Mouse (Mus musculus): Measurements from ENCODE around the gene Hdac11. TPM values are rescaled to one million over a fixed set of nuclear protein-coding genes. Genes with fewer than 3 reads are reported as not detected.

The Hdac11 gene
- polyA plus RNA-seq, 1 experiment: 8.3 TPM

DNA sequence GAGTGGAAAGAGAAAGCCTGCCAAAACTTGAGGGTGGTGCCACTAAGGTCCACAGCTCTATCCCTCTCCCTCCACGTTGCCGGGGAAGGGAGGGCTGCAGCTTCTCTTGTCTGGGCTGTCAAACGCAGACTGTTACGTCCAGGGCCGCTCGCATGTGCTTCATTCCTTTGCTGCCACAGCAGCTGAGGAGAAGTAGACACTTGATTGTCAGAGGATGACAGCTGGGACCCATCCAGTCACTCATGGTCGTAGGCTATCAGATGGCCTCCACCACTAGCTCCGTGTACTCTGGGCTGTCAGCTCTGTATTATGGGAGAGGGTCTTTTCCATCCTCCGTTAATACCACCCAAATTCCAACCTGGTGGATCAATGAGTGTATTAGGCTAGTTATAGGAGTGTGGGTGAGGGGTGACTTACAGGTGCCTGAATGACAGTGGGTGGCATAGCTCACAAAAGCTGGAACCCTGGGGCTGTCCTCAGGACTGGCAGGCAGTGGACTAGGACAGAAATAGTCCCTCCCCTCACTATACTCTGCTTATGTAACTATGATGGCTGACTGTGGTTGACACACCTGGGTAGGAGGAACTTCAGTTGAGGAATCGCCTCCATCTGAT lies 19.0 kb upstream of the Hdac11 start:
- no peak for DNase-seq (ENCODE audit: low read depth in 1 of 2, low spot score in 2 of 2)
- H3K27ac ChIP-seq (ENCODE audit: insufficient read depth, low read length): no peak overlapping the region
- no peak for TF ChIP-seq CTCF (IDR thresholded peaks at IDR 0.05; ENCODE audit: extremely low read depth, insufficient read depth, insufficient read length, insufficient replicate concordance)
- no peak for TF ChIP-seq POLR2A (IDR thresholded peaks at IDR 0.05; ENCODE audit: low read depth, low read length)
- no peaks in the 10 kb centered on the region for H3K27me3 ChIP-seq (ENCODE audit: control insufficient read depth, insufficient read depth, low read length)
- H3K4me3 ChIP-seq (ENCODE audit: extremely low read depth, insufficient read depth, insufficient read length): no peak overlapping the region
- H3K4me1 ChIP-seq (ENCODE audit: control insufficient read depth, insufficient read depth, insufficient read length): no peaks in the 10 kb centered on the region
- 85% methylated on average over 10 of the region's 10 CpGs for WGBS
- no peaks in the 10 kb centered on the region for H3K36me3 ChIP-seq (ENCODE audit: control insufficient read depth, insufficient read depth, low read length)

DNA sequence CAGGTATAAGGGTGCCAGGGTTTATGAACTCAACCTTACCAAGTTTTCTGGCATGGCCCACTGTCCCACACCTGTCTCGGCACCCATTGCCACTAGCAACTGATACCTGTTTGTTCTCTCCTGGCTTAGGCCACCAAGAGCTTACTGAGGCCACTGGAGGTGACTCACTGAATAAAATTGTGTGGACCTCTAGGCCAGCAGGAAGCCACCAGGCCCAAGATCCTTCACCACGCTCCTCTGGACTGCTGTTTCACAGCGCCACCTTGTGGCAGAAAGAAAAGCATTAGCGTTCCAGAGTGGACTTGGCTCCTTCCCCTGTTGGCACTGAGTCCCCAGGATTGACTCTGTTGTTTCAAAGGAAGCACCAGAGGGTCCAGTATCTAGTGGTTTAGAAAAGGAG lies 16.6 kb upstream of the Hdac11 start:
- peak; percentile 45 to 66 for DNase-seq (ENCODE audit: low read depth in 1 of 2, low spot score in 2 of 2)
- peak; percentile 91; the same call in 1 of the 2 replicates for TF ChIP-seq CTCF (IDR thresholded peaks at IDR 0.05; ENCODE audit: extremely low read depth, insufficient read depth, insufficient read length, insufficient replicate concordance)
- TF ChIP-seq POLR2A (IDR thresholded peaks at IDR 0.05; ENCODE audit: low read depth, low read length): no peak
- Histone ChIP-seq H3K4me3 (ENCODE audit: extremely low read depth, insufficient read depth, insufficient read length) (no peak overlapping the region), H3K27me3 (ENCODE audit: control insufficient read depth, insufficient read depth, low read length) (no peaks in the 10 kb centered on the region), H3K36me3 (ENCODE audit: control insufficient read depth, insufficient read depth, low read length) (no peaks in the 10 kb centered on the region), H3K27ac (ENCODE audit: insufficient read depth, low read length) (no peak overlapping the region), H3K4me1 (ENCODE audit: control insufficient read depth, insufficient read depth, insufficient read length) (no peaks in the 10 kb centered on the region)
- WGBS: 26% methylated on average over 4 of the region's 4 CpGs

DNA sequence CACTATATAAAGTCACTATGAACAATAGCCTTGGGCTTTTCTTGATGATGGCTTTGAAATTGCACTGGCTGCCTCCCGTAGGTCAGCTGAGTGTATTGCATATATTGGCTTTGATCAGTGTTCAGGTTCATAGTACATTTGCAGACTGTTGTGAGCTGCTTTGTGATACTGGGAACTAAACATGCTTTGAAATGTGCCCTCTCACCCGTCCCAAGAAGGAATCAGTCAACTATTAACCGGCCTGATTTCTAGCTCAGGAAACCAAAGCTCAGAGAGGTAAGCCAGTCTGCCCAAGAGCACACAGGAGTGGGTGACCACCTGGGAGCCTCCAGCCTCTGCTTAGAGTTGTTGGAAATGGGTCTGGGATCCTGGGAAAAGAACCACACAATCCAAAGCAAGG lies 11.4 kb upstream of the Hdac11 start:
- no peak for DNase-seq (ENCODE audit: low read depth in 1 of 2, low spot score in 2 of 2)
- TF ChIP-seq POLR2A (IDR thresholded peaks at IDR 0.05; ENCODE audit: low read depth, low read length) (no peak), CTCF (IDR thresholded peaks at IDR 0.05; ENCODE audit: extremely low read depth, insufficient read depth, insufficient read length, insufficient replicate concordance) (no peak)
- H3K27me3 ChIP-seq (ENCODE audit: control insufficient read depth, insufficient read depth, low read length): no peaks in the 10 kb centered on the region
- H3K27ac ChIP-seq (ENCODE audit: insufficient read depth, low read length): no peak overlapping the region
- H3K4me1 ChIP-seq (ENCODE audit: control insufficient read depth, insufficient read depth, insufficient read length): 0 out of 2 replicates have a peak, but pooled peaks cover 2% of the 10 kb centered on the region
- WGBS: 71% methylated on average over 3 of the region's 3 CpGs
- no peaks in the 10 kb centered on the region for H3K36me3 ChIP-seq (ENCODE audit: control insufficient read depth, insufficient read depth, low read length)
- no peak overlapping the region for H3K4me3 ChIP-seq (ENCODE audit: extremely low read depth, insufficient read depth, insufficient read length)

DNA sequence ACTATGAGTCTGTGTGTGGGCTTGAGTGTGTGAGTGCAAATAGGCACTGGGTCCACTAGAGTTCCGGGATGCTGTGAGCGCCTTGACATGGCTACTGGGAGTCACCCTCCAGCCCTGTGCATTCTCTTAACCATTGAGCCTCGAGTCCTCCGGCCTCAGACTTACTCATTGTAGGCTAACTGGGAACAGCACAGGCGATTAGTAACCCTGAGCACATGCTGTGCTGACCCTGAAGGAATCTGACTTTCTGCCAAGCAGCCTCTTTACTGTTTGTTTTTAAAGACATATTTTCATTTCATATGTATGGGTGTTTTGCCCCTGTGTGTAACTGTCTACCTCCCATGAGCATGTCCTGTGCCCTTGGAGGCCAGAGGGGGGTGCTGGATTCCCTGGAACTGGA lies 10.9 kb upstream of the Hdac11 start:
- Histone ChIP-seq H3K27me3 (ENCODE audit: control insufficient read depth, insufficient read depth, low read length) (no peaks in the 10 kb centered on the region), H3K4me3 (ENCODE audit: extremely low read depth, insufficient read depth, insufficient read length) (no peak overlapping the region), H3K4me1 (ENCODE audit: control insufficient read depth, insufficient read depth, insufficient read length) (0 out of 2 replicates have a peak, but pooled peaks cover 2% of the 10 kb centered on the region), H3K36me3 (ENCODE audit: control insufficient read depth, insufficient read depth, low read length) (no peaks in the 10 kb centered on the region), H3K27ac (ENCODE audit: insufficient read depth, low read length) (no peak overlapping the region)
- TF ChIP-seq POLR2A (IDR thresholded peaks at IDR 0.05; ENCODE audit: low read depth, low read length) (no peak), CTCF (IDR thresholded peaks at IDR 0.05; ENCODE audit: extremely low read depth, insufficient read depth, insufficient read length, insufficient replicate concordance) (no peak)
- whole genome bisulfite sequencing: 83% methylated on average over 5 of the region's 5 CpGs
- no peak for DNase-seq (ENCODE audit: low read depth in 1 of 2, low spot score in 2 of 2)

DNA sequence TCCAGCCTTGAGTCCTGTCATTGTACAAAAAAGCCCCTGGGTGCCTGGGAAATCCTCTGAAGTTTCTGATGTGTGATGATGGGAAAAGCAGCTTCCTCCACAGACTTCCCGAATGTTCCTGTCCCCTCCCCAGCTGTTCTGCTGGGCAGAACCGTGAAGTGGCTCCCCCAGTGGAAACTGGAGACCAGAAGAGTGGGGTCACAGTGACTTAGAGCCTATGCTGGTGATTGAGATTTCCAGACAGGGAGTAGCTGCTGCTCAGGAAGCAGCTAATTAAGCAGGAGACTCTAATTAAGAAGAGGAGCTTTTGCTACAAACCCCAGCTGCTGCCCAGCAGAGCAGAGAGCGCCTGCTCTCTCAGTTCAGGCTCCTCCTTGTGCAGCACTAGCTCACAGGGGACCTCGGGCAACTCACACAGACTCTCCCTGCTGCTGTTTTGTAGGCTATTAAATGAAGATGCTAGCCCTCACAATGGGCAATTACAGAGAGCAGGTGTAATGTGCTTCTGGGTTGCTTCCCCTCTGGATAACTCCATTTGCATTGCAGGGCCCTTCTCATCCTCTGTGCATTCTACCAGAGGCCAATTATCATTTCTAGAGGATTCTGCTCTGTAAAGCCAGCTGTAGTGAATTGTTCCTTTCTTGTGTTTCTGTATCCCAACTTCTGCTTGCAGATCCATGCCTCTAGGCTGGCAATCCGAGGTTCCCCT lies 9.9 kb upstream of the Hdac11 start:
- no peak for DNase-seq (ENCODE audit: low read depth in 1 of 2, low spot score in 2 of 2)
- H3K27me3 ChIP-seq (ENCODE audit: control insufficient read depth, insufficient read depth, low read length): no peaks in the 10 kb centered on the region
- TF ChIP-seq POLR2A (IDR thresholded peaks at IDR 0.05; ENCODE audit: low read depth, low read length) (no peak), CTCF (IDR thresholded peaks at IDR 0.05; ENCODE audit: extremely low read depth, insufficient read depth, insufficient read length, insufficient replicate concordance) (no peak)
- WGBS: 46% methylated on average over 5 of the region's 5 CpGs
- H3K4me1 ChIP-seq (ENCODE audit: control insufficient read depth, insufficient read depth, insufficient read length): 0 out of 2 replicates have a peak, but pooled peaks cover 2% of the 10 kb centered on the region
- H3K4me3 ChIP-seq (ENCODE audit: extremely low read depth, insufficient read depth, insufficient read length): no peak overlapping the region
- H3K36me3 ChIP-seq (ENCODE audit: control insufficient read depth, insufficient read depth, low read length): no peaks in the 10 kb centered on the region
- no peak overlapping the region for H3K27ac ChIP-seq (ENCODE audit: insufficient read depth, low read length)

DNA sequence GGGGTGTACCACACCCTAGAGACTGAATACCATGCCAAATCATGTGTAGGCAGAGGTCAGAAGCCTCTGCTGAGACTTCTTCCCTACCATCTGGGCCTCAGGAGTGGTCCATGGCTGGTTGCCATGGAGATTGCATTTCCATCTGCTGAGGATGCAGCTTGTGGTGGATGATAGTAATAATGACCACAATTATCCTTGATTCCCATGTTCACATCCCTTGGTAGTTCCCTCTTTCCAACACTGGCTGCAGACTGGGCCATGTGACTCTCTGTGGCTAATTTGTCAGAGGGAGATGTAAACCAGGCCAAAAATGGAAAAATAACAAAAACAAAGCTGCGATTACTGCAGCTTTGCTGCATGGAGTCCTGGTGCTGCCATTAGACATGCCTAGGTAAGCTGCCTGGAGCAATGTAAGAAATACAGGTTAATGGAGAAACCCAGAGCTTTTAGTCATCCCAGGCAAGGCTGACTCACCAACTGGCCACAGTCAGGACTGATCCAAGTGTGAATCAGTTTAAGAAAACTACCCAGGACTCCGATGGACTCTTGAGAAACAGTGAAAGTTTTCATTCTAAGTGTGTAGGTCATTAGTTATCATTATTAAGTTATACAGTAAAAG lies 9.2 kb upstream of the Hdac11 start:
- H3K27ac ChIP-seq (ENCODE audit: insufficient read depth, low read length): no peak overlapping the region
- 88% methylated on average over 2 of the region's 2 CpGs for WGBS
- H3K36me3 ChIP-seq (ENCODE audit: control insufficient read depth, insufficient read depth, low read length): no peaks in the 10 kb centered on the region
- no peak for DNase-seq (ENCODE audit: low read depth in 1 of 2, low spot score in 2 of 2)
- TF ChIP-seq POLR2A (IDR thresholded peaks at IDR 0.05; ENCODE audit: low read depth, low read length) (no peak), CTCF (IDR thresholded peaks at IDR 0.05; ENCODE audit: extremely low read depth, insufficient read depth, insufficient read length, insufficient replicate concordance) (no peak)
- H3K4me1 ChIP-seq (ENCODE audit: control insufficient read depth, insufficient read depth, insufficient read length): 0 out of 2 replicates have a peak, but pooled peaks cover 2% of the 10 kb centered on the region
- H3K27me3 ChIP-seq (ENCODE audit: control insufficient read depth, insufficient read depth, low read length): no peaks in the 10 kb centered on the region
- H3K4me3 ChIP-seq (ENCODE audit: extremely low read depth, insufficient read depth, insufficient read length): no peak overlapping the region
